Mouse (Mus musculus): Measurements from ENCODE around the gene Pip5k1c. TPM values are rescaled to one million over a fixed set of nuclear protein-coding genes. Genes with fewer than 3 reads are reported as not detected.

The Pip5k1c gene
- polyA plus RNA-seq, 1 experiment from 2014 or later: 27.8 TPM

- Histone ChIP-seq H3K4me2 (no peak overlapping the region), H3K27ac (no peak overlapping the region), H3K9ac (no peak overlapping the region), H3K9me3 (replicated peaks) (no peaks in the 10 kb centered on the region), H3K4me1 (peaks cover 73% of the 10 kb centered on the region), H3K27me3 (replicated peaks) (peaks cover 54% of the 10 kb centered on the region), H3K4me3 (no peak overlapping the region), H3K36me3 (peaks cover 19% of the 10 kb centered on the region)
- ATAC-seq: no peak
- 60% methylated on average over 4 of the region's 4 CpGs for WGBS (ENCODE audit: insufficient replicate concordance)
Measured at GRCm38 (mm10) chr10:81345162-81345534, 52.4 kb downstream of the Pip5k1c start.

- H3K9me3 ChIP-seq (replicated peaks): no peaks in the 10 kb centered on the region
- 9% methylated on average over 54 of the region's 55 CpGs for WGBS (ENCODE audit: insufficient replicate concordance)
- peak; percentile 20; the same call in 1 of the 2 replicates for ATAC-seq
- H3K27me3 ChIP-seq (replicated peaks): peaks cover 48% of the 10 kb centered on the region
- peak overlapping the region; percentile 69; the same call in 1 of the 2 replicates for H3K27ac ChIP-seq
- peak overlapping the region; percentile 77 for H3K4me2 ChIP-seq
- peak overlapping the region; percentile 45 for H3K4me3 ChIP-seq
- peak overlapping the region; percentile 46 for H3K9ac ChIP-seq
- H3K4me1 ChIP-seq: peaks cover 67% of the 10 kb centered on the region
- H3K36me3 ChIP-seq: peaks cover 19% of the 10 kb centered on the region
Measured at GRCm38 (mm10) chr10:81346453-81347067, 53.8 kb downstream of the Pip5k1c start.

- no peaks in the 10 kb centered on the region for H3K9me3 ChIP-seq (replicated peaks)
- peak overlapping the region; percentile 83 for H3K4me3 ChIP-seq
- H3K27ac ChIP-seq: peak overlapping the region; percentile 90
- 5% methylated on average over 12 of the region's 12 CpGs for WGBS (ENCODE audit: insufficient replicate concordance)
- peaks cover 19% of the 10 kb centered on the region for H3K36me3 ChIP-seq
- H3K27me3 ChIP-seq (replicated peaks): peaks cover 23% of the 10 kb centered on the region
- peak overlapping the region; percentile 91 for H3K9ac ChIP-seq
- ATAC-seq: peak; percentile 50
- peak overlapping the region; percentile 95 for H3K4me2 ChIP-seq
- H3K4me1 ChIP-seq: peaks cover 70% of the 10 kb centered on the region
Measured at GRCm38 (mm10) chr10:81349146-81349545, 56.4 kb downstream of the Pip5k1c start.

GRCm38 (mm10) chr10:81349961-81350350 lies 57.2 kb downstream of the Pip5k1c start:
- Histone ChIP-seq H3K27ac (peak overlapping the region; percentile 90), H3K9ac (peak overlapping the region; percentile 91), H3K4me2 (peak overlapping the region; percentile 95), H3K36me3 (peaks cover 19% of the 10 kb centered on the region), H3K4me3 (peak overlapping the region; percentile 83), H3K27me3 (replicated peaks) (peaks cover 15% of the 10 kb centered on the region), H3K9me3 (replicated peaks) (no peaks in the 10 kb centered on the region), H3K4me1 (peaks cover 78% of the 10 kb centered on the region)
- WGBS (ENCODE audit: insufficient replicate concordance): under 1% methylated on average over 29 of the region's 29 CpGs
- no peak; the same call in 1 of the 2 replicates for ATAC-seq

GRCm38 (mm10) chr10:81350351-81351063 lies 57.7 kb downstream of the Pip5k1c start, which contains the start of gene Hmg20b:
Hmg20b (minus strand) TSS chr10:81350480.
- peaks cover 81% of the 10 kb centered on the region for H3K4me1 ChIP-seq
- H3K4me2 ChIP-seq: peak within 1 kb of the TSS; percentile 95
- WGBS (ENCODE audit: insufficient replicate concordance): under 1% methylated on average over 54 of the region's 54 CpGs
- peak within 1 kb of the TSS; percentile 91 for H3K27ac ChIP-seq
- peak within 1 kb of the TSS; percentile 91 for H3K9ac ChIP-seq
- H3K4me3 ChIP-seq: peak within 1 kb of the TSS; percentile 83
- H3K9me3 ChIP-seq (replicated peaks): no peaks in the 10 kb centered on the region
- peaks cover 10% of the 10 kb centered on the region for H3K27me3 ChIP-seq (replicated peaks)
- peaks cover 19% of the 10 kb centered on the region for H3K36me3 ChIP-seq
- ATAC-seq: peak; percentile 91

- peak; percentile 26 for ATAC-seq
- peak overlapping the region; percentile 91 for H3K27ac ChIP-seq
- H3K36me3 ChIP-seq: peaks cover 19% of the 10 kb centered on the region
- H3K9ac ChIP-seq: peak overlapping the region; percentile 71
- peak overlapping the region; percentile 83 for H3K4me3 ChIP-seq
- H3K9me3 ChIP-seq (replicated peaks): no peaks in the 10 kb centered on the region
- peak overlapping the region; percentile 76 for H3K4me2 ChIP-seq
- no peaks in the 10 kb centered on the region for H3K27me3 ChIP-seq (replicated peaks)
- peaks cover 82% of the 10 kb centered on the region for H3K4me1 ChIP-seq
- 3% methylated on average over 9 of the region's 9 CpGs for WGBS (ENCODE audit: insufficient replicate concordance)
Measured at GRCm38 (mm10) chr10:81351678-81352291, 59.0 kb downstream of the Pip5k1c start.

GRCm38 (mm10) chr10:81354738-81355477 lies 62.1 kb downstream of the Pip5k1c start:
- Histone ChIP-seq H3K4me3 (no peak overlapping the region), H3K9ac (no peak overlapping the region), H3K27me3 (replicated peaks) (no peaks in the 10 kb centered on the region), H3K9me3 (replicated peaks) (no peaks in the 10 kb centered on the region), H3K4me2 (no peak overlapping the region), H3K4me1 (peaks cover 74% of the 10 kb centered on the region), H3K36me3 (peaks cover 8% of the 10 kb centered on the region), H3K27ac (0 out of 2 replicates have a peak overlapping the region, but pooled peaks have one; percentile 32)
- no peak for ATAC-seq
- WGBS (ENCODE audit: insufficient replicate concordance): 63% methylated on average over 9 of the region's 9 CpGs

- Histone ChIP-seq H3K4me2 (no peak overlapping the region), H3K27ac (peak overlapping the region; percentile 94; the same call in 1 of the 2 replicates), H3K9me3 (replicated peaks) (no peaks in the 10 kb centered on the region), H3K36me3 (peaks cover 15% of the 10 kb centered on the region), H3K4me1 (peaks cover 80% of the 10 kb centered on the region), H3K27me3 (replicated peaks) (no peaks in the 10 kb centered on the region), H3K9ac (no peak overlapping the region), H3K4me3 (no peak overlapping the region)
- WGBS (ENCODE audit: insufficient replicate concordance): 57% methylated on average over 4 of the region's 4 CpGs
- ATAC-seq: no peak
Measured at GRCm38 (mm10) chr10:81355533-81355932, 62.8 kb downstream of the Pip5k1c start.

GRCm38 (mm10) chr10:81356352-81356990 lies 63.7 kb downstream of the Pip5k1c start:
- peaks cover 24% of the 10 kb centered on the region for H3K36me3 ChIP-seq
- ATAC-seq: no peak
- H3K9me3 ChIP-seq (replicated peaks): no peaks in the 10 kb centered on the region
- peak overlapping the region; percentile 90 for H3K4me3 ChIP-seq
- H3K27me3 ChIP-seq (replicated peaks): no peaks in the 10 kb centered on the region
- WGBS (ENCODE audit: insufficient replicate concordance): 33% methylated on average over 12 of the region's 12 CpGs
- H3K9ac ChIP-seq: peak overlapping the region; percentile 61
- peak overlapping the region; percentile 96 for H3K4me2 ChIP-seq
- H3K27ac ChIP-seq: peak overlapping the region; percentile 94
- peaks cover 83% of the 10 kb centered on the region for H3K4me1 ChIP-seq

- no peaks in the 10 kb centered on the region for H3K27me3 ChIP-seq (replicated peaks)
- 2% methylated on average over 79 of the region's 79 CpGs for WGBS (ENCODE audit: insufficient replicate concordance)
Measured at GRCm38 (mm10) chr10:81356991-81357844, 64.5 kb downstream of the Pip5k1c start, which contains the start of gene Mfsd12. Mfsd12 (plus strand) TSS chr10:81357491.

More at GRCm38 (mm10) chr10:81356991-81357844, 64.5 kb downstream of the Pip5k1c start, which contains the start of gene Mfsd12:
- Histone ChIP-seq H3K9me3 (replicated peaks) (no peaks in the 10 kb centered on the region), H3K36me3 (peaks cover 31% of the 10 kb centered on the region), H3K4me1 (peaks cover 83% of the 10 kb centered on the region), H3K4me3 (peak within 1 kb of the TSS; percentile 90), H3K9ac (peak within 1 kb of the TSS; percentile 100), H3K4me2 (peak within 1 kb of the TSS; percentile 96), H3K27ac (peak within 1 kb of the TSS; percentile 94)
- peak; percentile 85 for ATAC-seq
